Mouse (Mus musculus) brain, embryonic 14.5 days (tissue): Measurements from ENCODE around the gene Zfp51.

Experiments used
- CTCF ChIP-seq: fragments of 200-500 bp; IDR thresholded peaks from 2 replicates; pipeline ENCODE4 v1.5.1; 2012; ENCODE audit warnings: inconsistent platforms, mild to moderate bottlenecking, moderate library complexity, borderline replicate concordance; ENCODE audit not compliant: insufficient read depth, insufficient read length; ENCODE audit errors: extremely low read depth
- POLR2A ChIP-seq: fragments of 200-500 bp; IDR thresholded peaks from 2 replicates; pipeline ENCODE4 v1.6.1; 2012; ENCODE audit warnings: mild to moderate bottlenecking, inconsistent platforms, borderline replicate concordance; ENCODE audit not compliant: poor library complexity, insufficient read depth, insufficient read length, severe bottlenecking; ENCODE audit errors: extremely low read depth

DNA sequence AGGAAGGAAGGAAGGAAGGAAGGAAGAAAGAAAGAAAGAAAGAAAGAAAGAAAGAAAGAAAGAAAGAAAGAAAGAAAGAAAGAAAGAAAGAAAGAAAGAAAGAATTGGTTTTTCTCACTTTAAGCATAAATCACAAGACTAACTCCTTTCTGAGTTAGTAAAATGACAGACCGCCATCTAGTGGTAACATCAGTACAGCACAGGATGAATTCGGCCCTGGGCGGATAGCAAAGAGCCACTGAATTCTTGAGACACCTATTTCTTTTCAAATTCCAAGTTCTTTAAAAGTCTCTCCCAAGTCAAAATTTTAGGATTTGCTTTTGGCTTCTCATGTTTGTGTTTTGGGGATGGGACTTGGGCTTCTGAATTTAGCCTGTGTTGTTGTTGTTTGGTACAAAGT lies 505 bp upstream of the Zfp51 start:
- TF ChIP-seq CTCF = peak; percentile 71; the same call in 1 of the 2 replicates
- no peak for TF ChIP-seq POLR2A
